Mouse (Mus musculus) lung, postnatal 10 days (tissue): ENCODE data around the gene Clmp.
"Not testable (repeated sequence)": the region's sequence is repeated elsewhere in the genome, so short reads cannot be mapped to it uniquely, and the experiment has no call there.

Source experiments
- DNase-seq: peaks from one replicate; pipeline ENCODE4 v3.0.0; 2021

Clmp gene

GRCm38 (mm10) chr9:40732302-40732701, 46.5 kb downstream of the Clmp start:
- DNase-seq, result no peak

GRCm38 (mm10) chr9:40737117-40737516, 51.4 kb downstream of the Clmp start:
- DNase-seq, result no peak

- DNase-seq, result no peak
Observed at GRCm38 (mm10) chr9:40743525-40744034, 57.8 kb downstream of the Clmp start.

DNA sequence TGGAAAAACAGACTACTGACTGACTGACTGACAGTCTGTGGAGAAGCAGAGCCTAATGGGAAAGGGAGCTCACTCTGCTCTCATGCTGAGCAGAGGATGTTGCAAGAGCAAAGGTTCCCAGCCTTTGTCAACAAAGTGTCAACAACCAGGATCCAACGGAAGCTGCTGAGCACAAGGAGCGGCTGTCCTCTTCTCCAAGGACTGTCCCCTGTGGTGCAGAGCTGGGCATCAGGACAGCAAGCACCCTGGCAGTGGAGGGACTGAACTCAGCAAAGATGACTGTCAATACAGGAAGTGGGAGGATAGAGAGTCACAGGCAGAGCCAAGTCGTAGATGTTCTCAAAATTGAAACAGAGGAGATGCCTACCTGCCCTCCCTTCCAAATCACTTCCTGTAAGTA, 58.5 kb downstream of the Clmp start:
- DNase-seq, result peak; percentile 59

DNA sequence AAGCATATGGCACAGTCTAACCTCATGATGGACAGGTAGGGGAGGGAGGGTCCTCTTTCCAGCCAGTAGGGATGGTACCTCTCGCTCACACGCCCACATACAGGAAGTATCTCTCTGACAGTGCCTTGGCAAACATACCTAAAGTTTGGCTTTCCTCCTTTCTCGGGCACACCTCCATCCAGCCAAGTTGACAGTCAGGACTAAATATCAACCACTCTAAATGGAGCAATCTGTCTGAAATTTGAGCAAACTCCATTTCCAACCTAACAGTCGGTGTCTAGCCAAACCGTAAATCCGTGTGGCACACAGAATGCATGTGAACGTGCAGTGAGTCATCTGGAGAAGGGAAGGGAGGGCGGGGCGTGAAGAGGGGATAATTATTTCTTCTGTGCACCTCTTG, 61.0 kb downstream of the Clmp start:
- no peak for DNase-seq

GRCm38 (mm10) chr9:40747249-40747648, 61.5 kb downstream of the Clmp start:
- no peak for DNase-seq

- DNase-seq, result peak; percentile 71
Observed at GRCm38 (mm10) chr9:40749832-40750620, 64.3 kb downstream of the Clmp start.

DNA sequence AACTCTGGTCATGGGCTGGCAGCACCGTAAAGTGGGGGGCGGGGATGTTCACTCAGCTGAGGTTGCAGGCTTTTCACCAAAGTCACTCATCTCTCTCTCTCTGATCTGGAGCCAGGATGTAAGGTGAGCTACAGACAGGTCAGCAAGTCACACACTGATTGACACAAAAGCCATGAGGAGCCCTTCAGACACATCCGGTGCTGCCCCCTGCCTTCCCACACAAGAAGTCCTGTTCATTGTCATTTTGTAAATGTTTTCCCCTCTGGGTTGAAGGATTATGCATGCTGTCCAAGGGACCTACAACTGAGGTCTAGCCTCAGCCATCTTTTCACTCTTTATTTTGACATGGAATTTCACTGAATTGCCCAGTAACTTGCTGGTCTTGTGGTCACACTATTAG, 66.0 kb downstream of the Clmp start:
- no peak for DNase-seq

DNA sequence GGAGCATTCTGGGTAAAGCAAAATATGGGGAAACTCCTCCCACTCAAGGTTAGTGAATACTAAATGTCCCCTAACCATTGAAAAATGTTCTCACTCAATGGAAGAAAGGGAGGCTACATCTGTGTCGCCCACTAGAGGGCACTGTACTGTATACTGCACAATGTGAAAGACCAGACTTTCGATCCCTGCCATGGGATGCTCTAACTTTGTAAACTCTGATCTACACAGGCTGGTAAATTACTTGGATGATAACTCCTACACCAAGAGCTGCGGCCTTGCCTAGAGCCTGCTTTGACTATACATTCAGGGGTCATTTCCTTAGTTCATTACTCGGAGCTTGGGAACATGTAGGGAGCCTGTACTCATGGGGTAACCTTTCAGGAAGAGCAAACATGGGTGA, 70.6 kb downstream of the Clmp start:
- DNase-seq, result peak; percentile 75

GRCm38 (mm10) chr9:40757105-40757626, 71.4 kb downstream of the Clmp start:
- peak; percentile 74 for DNase-seq

- peak; percentile 86 for DNase-seq
Observed at GRCm38 (mm10) chr9:40757685-40758270, 72.0 kb downstream of the Clmp start.

DNA sequence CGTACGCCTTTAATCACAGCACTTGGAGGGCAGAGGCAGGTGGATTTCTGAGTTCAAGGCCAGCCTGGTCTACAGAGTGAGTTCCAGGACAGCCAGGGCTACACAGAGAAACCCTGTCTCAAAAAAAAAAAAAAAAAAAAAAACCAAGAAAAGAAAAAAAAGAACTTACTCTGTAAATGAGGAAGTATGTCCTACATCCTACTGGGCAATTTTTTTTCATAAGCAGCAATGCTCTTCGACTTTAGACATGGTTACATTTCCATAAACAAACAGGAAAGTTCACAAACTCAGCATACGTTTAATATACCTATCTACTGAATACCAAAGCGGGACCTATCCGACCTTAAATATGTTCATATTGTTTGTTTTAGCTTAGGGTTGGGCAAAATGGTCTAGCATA, 76.6 kb downstream of the Clmp start:
- no peak for DNase-seq

DNA sequence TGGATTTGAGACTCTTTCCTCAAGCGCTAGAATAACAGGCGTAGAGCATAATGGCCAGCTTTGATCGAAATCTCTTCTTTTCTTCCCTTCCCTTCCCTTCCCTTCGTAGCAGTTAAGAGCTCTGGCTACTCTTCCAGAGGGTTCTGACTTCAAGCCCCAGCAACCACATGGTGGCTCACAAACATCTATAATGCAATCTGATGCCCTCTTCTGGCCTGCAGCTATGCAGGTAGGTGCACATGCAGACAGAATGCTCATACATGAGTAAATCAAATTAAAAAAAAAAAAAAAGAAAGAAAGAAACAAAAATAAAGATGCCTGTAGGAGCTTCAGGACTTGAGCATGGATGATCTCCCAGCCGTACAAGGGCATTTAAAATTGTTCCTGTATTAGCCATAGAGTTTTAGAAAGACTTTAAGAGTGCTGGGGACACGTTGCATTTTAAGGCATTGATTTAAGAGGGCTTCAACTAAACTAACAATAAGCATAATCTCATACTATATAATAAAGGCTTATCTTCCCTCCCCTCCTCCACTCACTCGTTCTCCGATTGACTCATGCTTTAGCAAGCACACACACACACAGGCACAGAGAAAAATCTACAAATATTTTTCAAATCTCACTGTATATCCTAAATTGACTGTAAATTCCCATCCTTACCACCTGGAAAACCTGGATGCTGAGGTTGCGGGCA, 79.3 kb downstream of the Clmp start:
- no peak for DNase-seq

DNA sequence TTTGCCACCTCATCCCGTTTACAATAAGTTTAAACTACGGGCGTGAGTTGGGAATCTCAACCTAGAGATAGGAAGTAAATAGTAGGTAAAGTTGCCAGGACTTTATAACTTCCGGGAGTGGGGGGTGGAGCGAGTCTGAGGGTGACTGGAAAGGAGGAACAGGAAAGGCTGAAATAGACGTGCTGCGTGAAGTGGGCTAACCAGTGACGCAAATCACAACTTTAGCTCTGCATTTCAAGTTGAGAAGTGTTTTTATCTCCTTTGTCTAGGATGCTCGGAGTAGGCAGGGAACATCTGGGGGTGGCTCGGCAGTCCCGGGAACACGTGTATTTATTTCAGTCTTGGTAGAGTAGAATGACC, 79.8 kb downstream of the Clmp start:
- DNase-seq, result peak; percentile 74

DNA sequence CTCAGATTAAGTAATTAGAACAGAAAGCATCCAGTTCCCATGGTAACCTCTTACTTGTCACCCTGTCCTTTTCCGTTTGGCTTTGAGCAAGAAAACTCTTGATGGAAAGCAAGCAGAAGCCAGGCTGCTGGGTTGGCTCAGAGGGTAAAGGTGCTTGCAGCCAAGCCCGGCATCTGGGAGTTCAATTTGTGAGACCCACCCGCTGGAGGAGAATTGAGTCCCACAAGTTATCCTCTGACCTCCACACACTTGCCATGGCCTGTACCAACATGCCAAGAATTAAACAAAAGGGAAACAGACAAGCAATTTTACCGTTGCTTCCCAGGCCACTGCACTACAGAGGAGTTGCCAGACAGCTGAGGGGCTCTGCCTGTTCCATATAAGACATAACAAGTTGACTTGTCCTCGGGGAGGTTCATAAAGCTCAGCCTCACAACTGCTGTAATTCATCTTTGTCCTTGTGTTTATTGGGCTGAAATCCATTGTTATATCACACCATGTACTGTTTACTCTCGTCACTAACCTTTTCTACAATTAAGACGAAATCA, 80.4 kb downstream of the Clmp start:
- no peak for DNase-seq

GRCm38 (mm10) chr9:40767946-40768345, 82.2 kb downstream of the Clmp start:
- DNase-seq, result no peak

- no peak for DNase-seq
Observed at GRCm38 (mm10) chr9:40772246-40772645, 86.5 kb downstream of the Clmp start.

GRCm38 (mm10) chr9:40773142-40773541, 87.4 kb downstream of the Clmp start:
- not testable (repeated sequence) for DNase-seq

- DNase-seq, result no peak
Observed at GRCm38 (mm10) chr9:40773869-40774268, 88.1 kb downstream of the Clmp start.

GRCm38 (mm10) chr9:40776044-40776443, 90.3 kb downstream of the Clmp start:
- DNase-seq, result no peak

DNA sequence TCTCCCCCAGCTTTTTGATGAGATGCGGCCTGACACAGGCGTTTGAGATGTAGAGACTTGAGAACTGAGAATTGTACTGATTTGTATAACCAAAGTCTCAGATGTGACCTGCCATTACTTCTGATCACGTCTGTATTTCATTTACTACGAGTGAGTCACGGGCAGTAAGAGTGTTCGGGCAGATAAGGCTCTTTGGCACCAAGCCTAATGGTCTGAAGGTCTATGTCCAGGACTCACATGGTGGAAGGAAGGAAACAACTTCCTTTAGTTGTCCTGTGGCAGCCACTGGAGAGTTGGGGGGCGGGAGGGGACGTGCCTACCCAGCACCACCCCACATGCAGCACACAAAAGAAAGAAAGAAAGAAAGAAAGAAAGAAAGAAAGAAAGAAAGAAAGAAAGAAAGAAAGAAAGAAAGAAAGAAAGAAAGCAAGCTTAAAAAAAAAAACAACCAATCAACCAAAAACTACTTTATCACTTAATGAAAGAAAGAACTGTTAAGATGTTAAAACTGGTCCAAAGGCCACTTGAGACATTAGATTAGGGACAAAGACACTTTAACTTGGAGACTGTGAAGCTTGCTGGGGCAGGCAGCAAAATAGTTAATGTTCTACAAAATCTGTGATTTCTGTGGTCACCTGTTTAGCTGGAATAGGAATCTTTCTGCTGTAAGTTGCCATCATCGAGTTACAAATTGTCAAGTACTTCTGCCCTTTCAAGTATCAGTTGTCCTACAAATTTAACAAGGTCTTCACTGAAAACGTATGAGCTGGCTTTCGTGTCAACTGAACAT, 90.9 kb downstream of the Clmp start:
- peak; percentile 76 for DNase-seq

- peak; percentile 21 for DNase-seq
Observed at GRCm38 (mm10) chr9:40780111-40780510, 94.3 kb downstream of the Clmp start.
